Mouse (Mus musculus) liver, embryonic 11.5 days (tissue): ENCODE results near the gene Mapk14. TPM values are rescaled to one million over a fixed set of nuclear protein-coding genes. Genes with fewer than 3 reads are reported as not detected.

Experiments used
- ATAC-seq: fragments of 200-750 bp; cut with Nextera tagmentation; replicated peaks from 2 replicates; pipeline ENCODE4 v1.8.0; 2017; ENCODE audit warnings: moderate number of reproducible peaks, mild to moderate bottlenecking, moderate TSS enrichment, moderate library complexity; ENCODE audit not compliant: low FRiP score
- DNase-seq: peaks from one replicate; pipeline ENCODE4 v3.0.0-alpha.2; 2017; ENCODE audit warnings: low spot score
- H3K27ac ChIP-seq: fragments of 300-500 bp; sonication (generic); 2 replicates; pipeline ENCODE4 v1.5.1; 2014; ENCODE audit warnings: mild to moderate bottlenecking, low read depth, low read length, control low read depth
- H3K27me3 ChIP-seq: fragments of 300-500 bp; sonication (generic); replicated peaks from 2 replicates; pipeline ENCODE4 v1.6.1; 2014; ENCODE audit warnings: low read length, mixed read lengths; ENCODE audit not compliant: control insufficient read depth, insufficient read depth
- H3K36me3 ChIP-seq: fragments of 300-500 bp; sonication (generic); 2 replicates; pipeline ENCODE4 v1.6.1; 2014; ENCODE audit warnings: mild to moderate bottlenecking, low read length, moderate library complexity, mixed read lengths; ENCODE audit not compliant: control insufficient read depth, insufficient read depth
- H3K4me1 ChIP-seq: fragments of 300-500 bp; sonication (generic); replicated peaks from 2 replicates; pipeline ENCODE4 v1.6.1; 2014; ENCODE audit warnings: low read length, mixed read lengths; ENCODE audit not compliant: control insufficient read depth, insufficient read depth
- H3K4me2 ChIP-seq: fragments of 300-500 bp; sonication (generic); 2 replicates; pipeline ENCODE4 v1.6.1; 2014; ENCODE audit warnings: mild to moderate bottlenecking, control low read depth, moderate library complexity
- H3K4me3 ChIP-seq: fragments of 300-500 bp; sonication (generic); 2 replicates; pipeline ENCODE4 v1.5.1; 2014; ENCODE audit warnings: low read depth, low read length, control low read depth
- H3K9ac ChIP-seq: fragments of 300-500 bp; sonication (generic); 2 replicates; pipeline ENCODE4 v1.6.1; 2014; ENCODE audit warnings: low read depth, low read length, control low read depth
- H3K9me3 ChIP-seq: fragments of 300-500 bp; sonication (generic); 2 replicates; pipeline ENCODE4 v1.6.1; 2016; ENCODE audit warnings: low read length, inconsistent platforms, mixed read lengths; ENCODE audit not compliant: control insufficient read depth
- WGBS: fragments of 180-500 bp; shearing (Covaris S2); extraction: QIAGEN DNeasy Blood & Tissue Kit; methylation state at CpG from one replicate; pipeline ENCODE4 v1.1.7; 2014; 5-methylcytosine and 5-hydroxymethylcytosine counted together
- polyA plus RNA-seq: library from polyadenylated mRNA; unstranded; fragments of >200 nt; fragmentation: Nextera tagmentation; extraction: Ambion mirVana; gene quantifications from 2 replicates; pipeline ENCODE4 v1.2.1, GENCODE M21; 2014

Gene Mapk14
- polyA plus RNA-seq, 1 experiment from 2014 or later, result 58.5 TPM

DNA sequence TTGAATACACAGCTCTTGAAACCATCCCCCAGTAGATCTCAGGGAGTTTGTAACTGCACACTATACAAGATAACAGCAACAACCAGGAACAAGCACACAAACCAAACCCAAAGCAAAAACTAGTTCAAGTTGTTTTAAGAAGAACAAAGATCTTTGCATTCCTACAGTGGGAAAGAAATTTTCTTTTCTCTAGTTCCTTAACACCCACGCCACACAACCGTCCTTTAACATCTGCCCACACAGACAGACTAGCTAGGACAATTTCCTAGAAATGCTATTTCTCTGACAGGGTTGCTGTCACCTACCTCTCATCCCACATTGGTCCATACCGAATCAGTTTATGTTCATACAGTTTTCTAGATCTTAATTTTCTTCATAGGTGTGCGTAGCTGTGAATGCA lies 105.9 kb downstream of the Mapk14 start:
- no peak overlapping the region for H3K27ac ChIP-seq
- peaks cover 7% of the 10 kb centered on the region for H3K4me1 ChIP-seq
- H3K9me3 ChIP-seq, result no peaks in the 10 kb centered on the region
- no peak overlapping the region for H3K4me3 ChIP-seq
- H3K9ac ChIP-seq, result no peak overlapping the region
- WGBS, result 85% methylated on average over 4 of the region's 4 CpGs
- no peak for ATAC-seq
- H3K4me2 ChIP-seq, result no peak overlapping the region
- H3K27me3 ChIP-seq, result no peaks in the 10 kb centered on the region
- DNase-seq, result no peak
- no peaks in the 10 kb centered on the region for H3K36me3 ChIP-seq

Other genes starting within 250 kb of the Mapk14 start
- gene Fkbp5, start 173.8 kb upstream of the Mapk14 start, polyA plus RNA-seq, result 8.8 and 10.1 TPM in 2 replicates
- gene Armc12, start 160.5 kb upstream of the Mapk14 start, polyA plus RNA-seq, result not detected in 2 replicates
- not detected in 2 replicates for gene Clpsl2, start 141.9 kb upstream of the Mapk14 start, polyA plus RNA-seq
- 3.5 and 3.7 TPM in 2 replicates for gene Clps, start 130.6 kb upstream of the Mapk14 start, polyA plus RNA-seq
- 0.27 and 0.33 TPM in 2 replicates for gene Lhfpl5, start 115.7 kb upstream of the Mapk14 start, polyA plus RNA-seq
- 92.7 and 99.8 TPM in 2 replicates for gene Srpk1, start 68.6 kb upstream of the Mapk14 start, polyA plus RNA-seq
- gene Slc26a8, start 1.1 kb upstream of the Mapk14 start, polyA plus RNA-seq, result 0.34 and 0.75 TPM in 2 replicates
- gene AC170998.1, start 34.8 kb downstream of the Mapk14 start, polyA plus RNA-seq, result 0.84 and 3.6 TPM in 2 replicates
- gene Mapk13, start 78.0 kb downstream of the Mapk14 start, polyA plus RNA-seq, result 5.0 and 5.5 TPM in 2 replicates
- 29.3 and 34.8 TPM in 2 replicates for gene Brpf3, start 109.8 kb downstream of the Mapk14 start, polyA plus RNA-seq
- gene Pnpla1, start 167.1 kb downstream of the Mapk14 start, polyA plus RNA-seq, result 0.05 TPM in 1 of 2 replicates, not detected in the other
- gene 4930539E08Rik, start 224.0 kb downstream of the Mapk14 start, polyA plus RNA-seq, result 0.08 and 0.48 TPM in 2 replicates